Mouse (Mus musculus): ENCODE measurements at regions not wholly inside any gene's neighbourhood (a gene's known extent, or its start where the extent isn't known, plus 50 kb on each side); places are given as distances from the start of the nearest gene placed in this dataset.
"Not testable (repeated sequence)": the region's sequence is repeated elsewhere in the genome, so short reads cannot be mapped to it uniquely, and the experiment has no call there.

DNA sequence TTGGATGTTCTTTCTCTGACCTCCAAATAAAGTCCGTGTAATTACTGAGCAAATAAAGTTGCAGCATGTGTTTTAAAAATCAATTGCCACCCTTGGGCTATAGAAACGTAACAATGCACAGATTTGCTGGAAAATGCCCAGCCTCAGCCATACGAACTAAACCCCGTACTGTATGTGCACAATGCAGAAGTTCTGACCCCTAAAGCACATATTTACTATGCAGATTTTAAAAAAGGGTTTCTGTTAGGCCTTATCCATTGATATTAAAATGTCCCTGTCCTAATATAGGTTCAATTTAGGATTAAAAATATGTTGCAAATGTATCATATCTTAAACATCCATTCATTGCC is 126.5 kb upstream of the Otx2 start:
- no peak for ATAC-seq (ENCODE audit: low read depth)
- H3K27ac ChIP-seq (ENCODE audit: low read length), result no peak overlapping the region
- H3K9ac ChIP-seq (ENCODE audit: low read depth, low read length), result no peak overlapping the region
- 57% methylated on average over 4 of the region's 4 CpGs for WGBS (ENCODE audit: insufficient replicate concordance)
- no peak overlapping the region for H3K4me2 ChIP-seq (ENCODE audit: low read depth, low read length)
- no peaks in the 10 kb centered on the region for H3K36me3 ChIP-seq (ENCODE audit: control insufficient read depth, insufficient read depth)
- H3K27me3 ChIP-seq (ENCODE audit: control insufficient read depth, insufficient read depth, low read depth, low read length), result no peaks in the 10 kb centered on the region
- no peaks in the 10 kb centered on the region for H3K4me1 ChIP-seq (ENCODE audit: control insufficient read depth, low read depth, low read length)
- H3K9me3 ChIP-seq (replicated peaks; ENCODE audit: control insufficient read depth, low read length), result no peaks in the 10 kb centered on the region
- no peak overlapping the region for H3K4me3 ChIP-seq (ENCODE audit: low read depth, low read length)

DNA sequence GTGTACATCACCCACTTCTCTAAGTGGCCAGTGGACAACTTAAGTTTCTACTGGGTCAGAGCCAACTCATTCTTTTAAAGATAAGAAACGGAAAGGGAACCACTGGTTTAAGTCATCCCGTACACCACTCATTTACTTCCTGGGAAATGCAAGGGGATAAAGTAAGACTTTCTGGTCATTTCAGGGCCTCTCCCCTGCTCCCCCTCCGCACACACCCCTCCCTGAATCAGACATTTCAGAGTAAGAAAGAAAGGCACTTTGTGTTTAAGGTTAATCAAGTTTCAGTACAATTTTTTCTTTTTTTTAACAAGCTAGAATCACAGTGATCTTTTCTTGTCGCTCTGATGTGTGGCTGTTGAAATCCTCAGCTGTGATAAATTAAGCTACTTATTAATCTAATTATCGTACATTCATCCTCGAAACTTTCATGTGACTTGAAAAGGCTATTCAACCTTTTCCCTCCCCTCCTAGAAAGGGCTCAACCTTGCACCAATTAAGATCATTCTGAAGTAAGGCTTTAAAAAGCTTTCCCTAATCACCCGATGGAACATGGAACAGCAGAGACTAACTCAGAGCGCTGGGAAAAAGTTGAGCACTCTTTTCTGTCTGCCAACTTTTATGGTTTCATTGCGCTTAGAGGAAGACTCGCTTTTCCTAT is 126.0 kb upstream of the Otx2 start:
- Histone ChIP-seq H3K36me3 (ENCODE audit: control insufficient read depth, insufficient read depth) (no peaks in the 10 kb centered on the region), H3K27ac (ENCODE audit: low read length) (no peak overlapping the region), H3K27me3 (ENCODE audit: control insufficient read depth, insufficient read depth, low read depth, low read length) (no peaks in the 10 kb centered on the region), H3K4me1 (ENCODE audit: control insufficient read depth, low read depth, low read length) (no peaks in the 10 kb centered on the region), H3K9ac (ENCODE audit: low read depth, low read length) (no peak overlapping the region), H3K9me3 (replicated peaks; ENCODE audit: control insufficient read depth, low read length) (no peaks in the 10 kb centered on the region), H3K4me3 (ENCODE audit: low read depth, low read length) (no peak overlapping the region), H3K4me2 (ENCODE audit: low read depth, low read length) (no peak overlapping the region)
- 62% methylated on average over 10 of the region's 10 CpGs for WGBS (ENCODE audit: insufficient replicate concordance)
- no peak for ATAC-seq (ENCODE audit: low read depth)

- no peak for ATAC-seq (ENCODE audit: low read depth)
- Histone ChIP-seq H3K4me3 (ENCODE audit: low read depth, low read length) (no peak overlapping the region), H3K4me2 (ENCODE audit: low read depth, low read length) (no peak overlapping the region), H3K9ac (ENCODE audit: low read depth, low read length) (no peak overlapping the region), H3K27me3 (ENCODE audit: control insufficient read depth, insufficient read depth, low read depth, low read length) (no peaks in the 10 kb centered on the region), H3K27ac (ENCODE audit: low read length) (no peak overlapping the region), H3K4me1 (ENCODE audit: control insufficient read depth, low read depth, low read length) (no peaks in the 10 kb centered on the region), H3K36me3 (ENCODE audit: control insufficient read depth, insufficient read depth) (no peaks in the 10 kb centered on the region), H3K9me3 (replicated peaks; ENCODE audit: control insufficient read depth, low read length) (no peaks in the 10 kb centered on the region)
- 48% methylated on average over 5 of the region's 5 CpGs for WGBS (ENCODE audit: insufficient replicate concordance)
Observed at GRCm38 (mm10) chr14:48791507-48791906, 117.9 kb upstream of the Otx2 start.

DNA sequence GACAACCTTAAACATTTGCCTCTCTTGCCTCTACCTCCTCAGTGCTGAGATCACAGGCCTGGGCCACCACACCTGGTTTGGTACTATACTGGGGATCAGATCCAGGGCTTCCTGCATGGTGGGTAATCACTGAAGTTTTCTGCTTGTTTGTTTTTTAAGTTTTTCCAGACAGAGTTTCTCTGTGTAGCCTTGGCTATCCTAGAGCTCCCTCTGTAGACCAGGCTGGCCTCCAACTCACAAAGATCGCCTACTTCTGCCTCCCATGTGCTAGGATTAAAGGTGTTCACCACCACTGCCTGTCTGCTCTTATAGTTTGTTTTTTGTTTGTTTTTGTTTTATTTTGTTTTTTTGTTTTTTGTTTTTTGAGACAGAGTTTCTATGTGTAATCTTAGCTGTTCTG is 105.7 kb upstream of the Otx2 start:
- Histone ChIP-seq H3K36me3 (ENCODE audit: control insufficient read depth, insufficient read depth) (no peaks in the 10 kb centered on the region), H3K4me1 (ENCODE audit: control insufficient read depth, low read depth, low read length) (no peaks in the 10 kb centered on the region), H3K9me3 (replicated peaks; ENCODE audit: control insufficient read depth, low read length) (no peaks in the 10 kb centered on the region), H3K27ac (ENCODE audit: low read length) (no peak overlapping the region), H3K9ac (ENCODE audit: low read depth, low read length) (no peak overlapping the region), H3K4me2 (ENCODE audit: low read depth, low read length) (no peak overlapping the region), H3K4me3 (ENCODE audit: low read depth, low read length) (no peak overlapping the region), H3K27me3 (ENCODE audit: control insufficient read depth, insufficient read depth, low read depth, low read length) (no peaks in the 10 kb centered on the region)
- ATAC-seq (ENCODE audit: low read depth), result no peak
- 39% methylated on average over 1 of the region's 1 CpGs for WGBS (ENCODE audit: insufficient replicate concordance)

DNA sequence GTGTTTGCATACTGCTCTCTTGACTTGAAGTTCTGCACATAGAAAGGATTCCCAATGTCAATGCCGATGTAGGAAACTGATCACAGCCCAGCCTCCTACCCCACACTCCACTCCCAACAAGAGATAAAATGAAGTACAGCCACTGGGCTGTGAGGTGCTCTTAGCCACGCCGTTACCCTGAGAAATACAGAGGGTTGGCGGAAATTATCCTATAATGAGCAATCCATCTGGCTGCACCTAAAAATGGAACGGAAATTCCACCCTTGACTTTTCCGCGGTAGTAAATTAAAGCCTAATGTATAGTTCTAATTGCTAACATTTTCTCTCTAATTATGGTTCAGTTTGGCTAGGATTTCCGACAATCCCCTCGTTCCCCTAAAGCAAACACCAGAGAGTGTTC is 97.2 kb upstream of the Otx2 start:
- Histone ChIP-seq H3K9ac (ENCODE audit: low read depth, low read length) (no peak overlapping the region), H3K36me3 (ENCODE audit: control insufficient read depth, insufficient read depth) (no peaks in the 10 kb centered on the region), H3K9me3 (replicated peaks; ENCODE audit: control insufficient read depth, low read length) (no peaks in the 10 kb centered on the region), H3K4me2 (ENCODE audit: low read depth, low read length) (no peak overlapping the region), H3K4me3 (ENCODE audit: low read depth, low read length) (no peak overlapping the region), H3K27me3 (ENCODE audit: control insufficient read depth, insufficient read depth, low read depth, low read length) (no peaks in the 10 kb centered on the region), H3K4me1 (ENCODE audit: control insufficient read depth, low read depth, low read length) (no peaks in the 10 kb centered on the region), H3K27ac (ENCODE audit: low read length) (no peak overlapping the region)
- 74% methylated on average over 9 of the region's 9 CpGs for WGBS (ENCODE audit: insufficient replicate concordance)
- ATAC-seq (ENCODE audit: low read depth), result no peak

GRCm38 (mm10) chr14:48762691-48763090 is 89.1 kb upstream of the Otx2 start:
- Histone ChIP-seq H3K4me2 (ENCODE audit: low read depth, low read length) (no peak overlapping the region), H3K27me3 (ENCODE audit: control insufficient read depth, insufficient read depth, low read depth, low read length) (no peaks in the 10 kb centered on the region), H3K9ac (ENCODE audit: low read depth, low read length) (no peak overlapping the region), H3K4me3 (ENCODE audit: low read depth, low read length) (no peak overlapping the region), H3K9me3 (replicated peaks; ENCODE audit: control insufficient read depth, low read length) (no peaks in the 10 kb centered on the region), H3K36me3 (ENCODE audit: control insufficient read depth, insufficient read depth) (no peaks in the 10 kb centered on the region), H3K4me1 (ENCODE audit: control insufficient read depth, low read depth, low read length) (no peaks in the 10 kb centered on the region), H3K27ac (ENCODE audit: low read length) (no peak overlapping the region)
- WGBS (ENCODE audit: insufficient replicate concordance), result 56% methylated on average over 5 of the region's 5 CpGs
- ATAC-seq (ENCODE audit: low read depth), result no peak

DNA sequence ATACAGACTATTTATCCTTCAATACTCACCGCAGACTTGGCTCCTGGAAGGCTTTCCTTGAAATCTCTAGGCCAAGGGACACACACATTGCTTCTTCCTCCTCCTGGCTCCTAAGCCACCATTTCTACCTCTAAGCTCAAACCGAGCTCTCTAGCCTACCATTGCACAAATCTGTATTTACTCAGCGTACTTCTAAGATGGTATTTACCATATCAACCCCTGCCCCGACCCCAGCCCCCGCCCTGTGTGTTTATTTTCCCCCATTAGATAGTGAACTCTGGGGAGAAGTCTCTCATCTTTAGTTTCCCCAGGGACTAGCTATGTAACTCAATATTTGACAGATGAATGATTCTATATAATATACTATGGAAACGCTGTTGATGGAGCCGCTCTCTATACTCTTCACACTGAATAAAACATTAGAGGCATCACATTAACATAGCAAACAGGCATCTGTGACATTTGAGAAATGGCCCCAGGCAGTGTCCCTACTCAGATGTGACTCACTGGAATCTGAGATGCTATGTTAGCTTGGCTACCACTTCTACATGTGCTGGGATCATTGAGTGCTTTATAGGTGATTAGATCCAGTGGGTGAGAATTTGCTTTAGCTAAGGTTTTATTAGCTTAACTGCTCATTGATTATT is 87.5 kb upstream of the Otx2 start:
- Histone ChIP-seq H3K27ac (ENCODE audit: low read length) (no peak overlapping the region), H3K36me3 (ENCODE audit: control insufficient read depth, insufficient read depth) (no peaks in the 10 kb centered on the region), H3K4me1 (ENCODE audit: control insufficient read depth, low read depth, low read length) (no peaks in the 10 kb centered on the region), H3K9ac (ENCODE audit: low read depth, low read length) (no peak overlapping the region), H3K4me3 (ENCODE audit: low read depth, low read length) (no peak overlapping the region), H3K27me3 (ENCODE audit: control insufficient read depth, insufficient read depth, low read depth, low read length) (no peaks in the 10 kb centered on the region), H3K9me3 (replicated peaks; ENCODE audit: control insufficient read depth, low read length) (no peaks in the 10 kb centered on the region), H3K4me2 (ENCODE audit: low read depth, low read length) (no peak overlapping the region)
- ATAC-seq (ENCODE audit: low read depth), result no peak
- 56% methylated on average over 7 of the region's 7 CpGs for WGBS (ENCODE audit: insufficient replicate concordance)

DNA sequence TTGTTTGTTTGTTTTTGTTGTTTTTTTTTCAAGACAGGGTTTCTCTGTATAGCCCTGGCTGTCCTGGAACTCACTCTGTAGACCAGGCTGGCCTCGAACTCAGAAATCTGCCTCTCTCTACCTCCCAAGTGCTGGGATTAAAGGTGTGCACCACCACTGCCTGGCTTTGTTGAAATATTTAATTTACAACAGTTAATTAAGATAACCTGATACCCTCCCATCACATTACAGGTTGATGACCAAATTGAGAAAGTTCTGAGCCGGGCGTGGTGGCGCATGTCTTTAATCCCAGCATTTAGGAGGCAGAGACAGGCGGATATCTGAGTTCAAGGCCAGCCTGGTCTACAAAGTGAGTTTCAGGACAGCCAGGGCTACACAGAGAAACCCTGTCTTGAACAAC is 81.5 kb upstream of the Otx2 start:
- H3K4me3 ChIP-seq (ENCODE audit: low read depth, low read length); H3K27ac ChIP-seq (ENCODE audit: low read length); H3K9me3 ChIP-seq (replicated peaks; ENCODE audit: control insufficient read depth, low read length); H3K4me2 ChIP-seq (ENCODE audit: low read depth, low read length); H3K4me1 ChIP-seq (ENCODE audit: control insufficient read depth, low read depth, low read length); H3K36me3 ChIP-seq (ENCODE audit: control insufficient read depth, insufficient read depth); ATAC-seq (ENCODE audit: low read depth); H3K9ac ChIP-seq (ENCODE audit: low read depth, low read length); H3K27me3 ChIP-seq (ENCODE audit: control insufficient read depth, insufficient read depth, low read depth, low read length): not testable (repeated sequence)
- 76% methylated on average over 5 of the region's 5 CpGs for WGBS (ENCODE audit: insufficient replicate concordance)

- ATAC-seq (ENCODE audit: low read depth), result no peak
- 39% methylated on average over 11 of the region's 11 CpGs for WGBS (ENCODE audit: insufficient replicate concordance)
- H3K27me3 ChIP-seq (ENCODE audit: control insufficient read depth, insufficient read depth, low read depth, low read length), result no peaks in the 10 kb centered on the region; the same call in none of the 2 replicates
- no peak overlapping the region for H3K4me2 ChIP-seq (ENCODE audit: low read depth, low read length)
- no peak overlapping the region for H3K9ac ChIP-seq (ENCODE audit: low read depth, low read length)
- H3K9me3 ChIP-seq (replicated peaks; ENCODE audit: control insufficient read depth, low read length), result no peaks in the 10 kb centered on the region
- no peaks in the 10 kb centered on the region for H3K4me1 ChIP-seq (ENCODE audit: control insufficient read depth, low read depth, low read length)
- H3K27ac ChIP-seq (ENCODE audit: low read length), result no peak overlapping the region
- no peak overlapping the region for H3K4me3 ChIP-seq (ENCODE audit: low read depth, low read length)
- H3K36me3 ChIP-seq (ENCODE audit: control insufficient read depth, insufficient read depth), result no peaks in the 10 kb centered on the region
Observed at GRCm38 (mm10) chr14:48754080-48754720, 80.6 kb upstream of the Otx2 start.

All from liver, embryonic 16.5 days (tissue).